Mouse (Mus musculus): ENCODE measurements around the gene Olfr859. TPM values are rescaled to one million over a fixed set of nuclear protein-coding genes. Genes with fewer than 3 reads are reported as not detected.

Olfr859 gene
- not detected for polyA plus RNA-seq (2014; fragmentation: Illumina TruSeq; extraction: RNeasy Lipid Tissue Mini Kit (QIAGEN cat#74804); ENCODE audit: insufficient read depth, low read depth, low replicate concordance)

GRCm38 (mm10) chr9:19804606-19805005 is at the start of gene Olfr859:
TSS of gene Olfr859 (plus strand) at chr9:19804906.

GRCm38 (mm10) chr9:19779983-19780382 is 24.7 kb upstream of the Olfr859 start, which contains the start of gene Olfr58:
TSS of gene Olfr58 (plus strand) at chr9:19780283.

DNA sequence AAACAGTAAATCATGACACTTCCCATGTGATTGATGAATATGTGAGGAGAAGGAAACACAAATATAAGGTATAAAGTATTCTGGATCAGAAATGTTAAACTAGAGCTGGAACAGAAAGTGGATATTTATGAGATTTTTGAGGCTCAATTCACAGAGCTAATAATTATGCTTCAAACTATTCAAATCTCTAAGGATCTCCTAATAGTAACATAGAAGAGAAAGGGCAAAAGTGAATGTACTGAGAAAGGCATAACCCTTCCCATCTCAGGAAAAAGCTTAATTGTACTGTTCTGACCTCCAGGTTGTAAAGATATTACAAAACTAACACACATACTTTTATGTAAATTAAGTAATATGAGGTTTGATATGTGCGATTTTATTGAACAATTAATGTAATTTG is 44.9 kb downstream of the Olfr859 start, which contains the start of gene Olfr860:
Gene Olfr860 (minus strand): TSS at position 101 of the 400 bp plus-strand sequence.

Other genes with a start within 250 kb of the Olfr859 start
- gene Olfr854, start 237.5 kb upstream of the Olfr859 start, polyA plus RNA-seq (2014; fragmentation: Illumina TruSeq; extraction: RNeasy Lipid Tissue Mini Kit (QIAGEN cat#74804); ENCODE audit: insufficient read depth, low read depth, low replicate concordance) = not detected
- not detected for gene Olfr855, start 222.3 kb upstream of the Olfr859 start, polyA plus RNA-seq (2014; fragmentation: Illumina TruSeq; extraction: RNeasy Lipid Tissue Mini Kit (QIAGEN cat#74804); ENCODE audit: insufficient read depth, low read depth, low replicate concordance)
- 7.1 TPM for gene Zfp317, start 182.8 kb upstream of the Olfr859 start, polyA plus RNA-seq (2014; fragmentation: Illumina TruSeq; extraction: RNeasy Lipid Tissue Mini Kit (QIAGEN cat#74804); ENCODE audit: insufficient read depth, low read depth, low replicate concordance)
- not detected for gene Olfr857, start 95.5 kb upstream of the Olfr859 start, polyA plus RNA-seq (2014; fragmentation: Illumina TruSeq; extraction: RNeasy Lipid Tissue Mini Kit (QIAGEN cat#74804); ENCODE audit: insufficient read depth, low read depth, low replicate concordance)
- gene Olfr58, start 24.6 kb upstream of the Olfr859 start, polyA plus RNA-seq (2014; fragmentation: Illumina TruSeq; extraction: RNeasy Lipid Tissue Mini Kit (QIAGEN cat#74804); ENCODE audit: insufficient read depth, low read depth, low replicate concordance) = not detected
- not detected for gene Olfr860, start 44.8 kb downstream of the Olfr859 start, polyA plus RNA-seq (2014; fragmentation: Illumina TruSeq; extraction: RNeasy Lipid Tissue Mini Kit (QIAGEN cat#74804); ENCODE audit: insufficient read depth, low read depth, low replicate concordance)
- not detected for gene Olfr862, start 83.1 kb downstream of the Olfr859 start, polyA plus RNA-seq (2014; fragmentation: Illumina TruSeq; extraction: RNeasy Lipid Tissue Mini Kit (QIAGEN cat#74804); ENCODE audit: insufficient read depth, low read depth, low replicate concordance)
- gene Olfr77, start 112.0 kb downstream of the Olfr859 start, polyA plus RNA-seq (2014; fragmentation: Illumina TruSeq; extraction: RNeasy Lipid Tissue Mini Kit (QIAGEN cat#74804); ENCODE audit: insufficient read depth, low read depth, low replicate concordance) = not detected
- gene Olfr866, start 223.1 kb downstream of the Olfr859 start, polyA plus RNA-seq (2014; fragmentation: Illumina TruSeq; extraction: RNeasy Lipid Tissue Mini Kit (QIAGEN cat#74804); ENCODE audit: insufficient read depth, low read depth, low replicate concordance) = not detected

Data from lung, adult 10 weeks (tissue).